Mouse (Mus musculus): Measurements from ENCODE around the gene Zxdc. TPM values are rescaled to one million over a fixed set of nuclear protein-coding genes. Genes with fewer than 3 reads are reported as not detected.
A peak's percentile ranks its signal among the peaks of the same experiment; 100 is the strongest.

Zxdc gene
- polyA plus RNA-seq, 1 experiment from 2014 or later = 12.6 TPM

DNA sequence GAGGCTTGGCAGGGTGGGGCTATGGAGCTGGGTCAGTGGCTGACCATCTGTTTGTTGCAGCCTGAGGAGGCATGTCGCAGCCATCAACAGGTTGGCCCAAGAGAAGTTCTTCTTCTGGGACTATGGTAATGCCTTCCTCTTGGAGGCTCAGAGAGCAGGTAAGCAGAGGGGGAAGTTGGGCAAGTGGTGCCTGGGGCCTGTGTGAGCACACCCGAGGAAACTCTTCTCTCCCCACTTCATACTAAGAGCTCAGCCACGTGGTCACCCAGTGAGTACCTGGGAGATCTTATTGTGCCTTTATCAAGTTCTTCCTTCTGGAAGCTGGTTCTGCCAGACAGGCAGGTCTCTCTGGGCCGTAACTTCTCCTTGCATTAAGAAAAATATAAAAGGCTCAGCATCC, 22.1 kb upstream of the Zxdc start:
- H3K27ac ChIP-seq = no peak overlapping the region
- no peak overlapping the region for H3K4me2 ChIP-seq (replicated peaks)
- H3K9me3 ChIP-seq = no peaks in the 10 kb centered on the region
- 77% methylated on average over 4 of the region's 4 CpGs for WGBS
- H3K4me1 ChIP-seq = peaks cover 5% of the 10 kb centered on the region; the same call in 1 of the 2 replicates
- H3K36me3 ChIP-seq = no peaks in the 10 kb centered on the region
- ATAC-seq (ENCODE audit: insufficient number of reproducible peaks, insufficient read depth, low FRiP score, low TSS enrichment) = no peak
- no peak overlapping the region for H3K4me3 ChIP-seq
- no peaks in the 10 kb centered on the region for H3K27me3 ChIP-seq
- no peak overlapping the region for H3K9ac ChIP-seq

DNA sequence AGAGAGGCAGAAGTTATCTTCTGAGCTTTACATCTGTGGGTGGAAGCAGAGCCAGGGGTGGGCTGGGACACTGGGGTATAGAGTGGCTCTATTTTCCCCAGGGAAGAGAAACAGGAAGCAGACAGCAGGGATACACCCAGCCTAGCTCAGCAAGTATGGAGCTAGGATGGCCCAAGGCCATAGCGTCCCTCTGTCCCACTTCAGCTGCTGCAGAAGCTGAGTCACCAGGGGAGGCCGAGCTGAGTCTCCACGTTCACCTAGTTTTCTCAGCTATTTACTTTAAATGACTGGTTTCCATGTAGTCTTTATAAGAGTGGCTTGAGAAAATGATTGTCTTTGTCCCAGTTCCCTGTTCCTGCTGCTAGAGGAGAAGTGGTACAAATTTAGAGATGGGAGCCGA, 20.8 kb upstream of the Zxdc start:
- no peak for ATAC-seq (ENCODE audit: insufficient number of reproducible peaks, insufficient read depth, low FRiP score, low TSS enrichment)
- no peaks in the 10 kb centered on the region for H3K27me3 ChIP-seq
- H3K27ac ChIP-seq = no peak overlapping the region
- no peak overlapping the region for H3K9ac ChIP-seq
- H3K36me3 ChIP-seq = no peaks in the 10 kb centered on the region
- 74% methylated on average over 4 of the region's 4 CpGs for WGBS
- no peak overlapping the region for H3K4me3 ChIP-seq
- H3K9me3 ChIP-seq = no peaks in the 10 kb centered on the region
- peaks cover 5% of the 10 kb centered on the region; the same call in 1 of the 2 replicates for H3K4me1 ChIP-seq
- no peak overlapping the region for H3K4me2 ChIP-seq (replicated peaks)

DNA sequence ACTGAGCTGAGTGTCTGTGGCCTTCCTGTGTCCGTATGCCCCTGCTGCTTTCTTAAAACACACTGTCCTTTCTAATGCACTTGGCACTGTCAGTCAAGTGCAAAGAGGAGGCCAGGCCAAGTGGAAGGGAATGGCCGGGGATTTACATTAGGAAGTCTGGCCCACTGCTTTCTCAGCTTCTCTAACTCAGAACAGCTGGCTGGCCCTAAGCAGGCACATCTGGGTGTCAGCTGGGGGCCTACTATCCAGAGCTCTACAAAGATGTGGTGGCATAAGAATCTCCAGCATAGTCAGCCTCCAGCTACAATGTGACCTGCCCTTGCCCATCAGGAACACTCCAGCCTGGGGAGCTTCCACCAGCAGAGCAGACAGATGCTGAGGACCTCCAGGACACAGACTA, 19.3 kb upstream of the Zxdc start:
- no peaks in the 10 kb centered on the region for H3K27me3 ChIP-seq
- WGBS = 44% methylated on average over 2 of the region's 2 CpGs
- H3K9ac ChIP-seq = no peak overlapping the region
- ATAC-seq (ENCODE audit: insufficient number of reproducible peaks, insufficient read depth, low FRiP score, low TSS enrichment) = no peak
- H3K27ac ChIP-seq = no peak overlapping the region
- no peak overlapping the region for H3K4me3 ChIP-seq
- no peaks in the 10 kb centered on the region for H3K9me3 ChIP-seq
- peaks cover 5% of the 10 kb centered on the region; the same call in 1 of the 2 replicates for H3K4me1 ChIP-seq
- H3K36me3 ChIP-seq = no peaks in the 10 kb centered on the region
- no peak overlapping the region for H3K4me2 ChIP-seq (replicated peaks)

DNA sequence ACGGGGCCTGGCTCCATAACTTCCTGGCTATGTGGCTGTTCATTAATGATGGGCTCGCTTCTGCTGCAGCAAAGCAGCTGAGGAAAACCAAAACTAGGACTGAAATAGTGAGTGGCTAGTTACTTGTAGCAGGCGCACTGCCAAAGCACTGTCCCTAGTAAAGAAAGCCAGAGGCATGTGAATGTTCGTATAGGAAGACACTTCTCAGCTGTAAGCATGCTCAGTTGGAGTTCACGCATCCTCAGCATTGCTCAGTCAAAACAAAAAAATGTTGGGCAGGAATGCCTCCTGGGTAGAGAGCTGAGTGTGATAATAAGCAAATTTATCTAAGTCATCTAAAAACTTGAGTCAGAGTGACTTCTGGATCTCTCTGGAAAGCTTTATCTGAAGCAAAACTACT, 11.2 kb upstream of the Zxdc start:
- no peaks in the 10 kb centered on the region for H3K9me3 ChIP-seq
- no peak overlapping the region for H3K27ac ChIP-seq
- no peak overlapping the region for H3K9ac ChIP-seq
- H3K27me3 ChIP-seq = no peaks in the 10 kb centered on the region
- peaks cover 17% of the 10 kb centered on the region; the same call in 1 of the 2 replicates for H3K4me1 ChIP-seq
- WGBS = 66% methylated on average over 5 of the region's 5 CpGs
- no peak overlapping the region for H3K4me2 ChIP-seq (replicated peaks)
- no peaks in the 10 kb centered on the region for H3K36me3 ChIP-seq
- H3K4me3 ChIP-seq = no peak overlapping the region
- no peak for ATAC-seq (ENCODE audit: insufficient number of reproducible peaks, insufficient read depth, low FRiP score, low TSS enrichment)

- Histone ChIP-seq H3K9me3 (no peaks in the 10 kb centered on the region), H3K36me3 (no peaks in the 10 kb centered on the region), H3K9ac (no peak overlapping the region), H3K4me1 (peaks cover 17% of the 10 kb centered on the region; the same call in 1 of the 2 replicates), H3K27ac (peak overlapping the region; percentile 69), H3K4me2 (replicated peaks) (no peak overlapping the region), H3K4me3 (no peak overlapping the region), H3K27me3 (no peaks in the 10 kb centered on the region)
- ATAC-seq (ENCODE audit: insufficient number of reproducible peaks, insufficient read depth, low FRiP score, low TSS enrichment) = no peak
- WGBS = 74% methylated on average over 2 of the region's 2 CpGs
Measured at GRCm38 (mm10) chr6:90359445-90359844, 9.8 kb upstream of the Zxdc start.

GRCm38 (mm10) chr6:90360024-90360781, 9.1 kb upstream of the Zxdc start:
- H3K27ac ChIP-seq = peak overlapping the region; percentile 69
- no peak overlapping the region for H3K9ac ChIP-seq
- peak; percentile 70 for ATAC-seq (ENCODE audit: insufficient number of reproducible peaks, insufficient read depth, low FRiP score, low TSS enrichment)
- no peaks in the 10 kb centered on the region for H3K27me3 ChIP-seq
- no peaks in the 10 kb centered on the region for H3K36me3 ChIP-seq
- no peak overlapping the region for H3K4me3 ChIP-seq
- H3K9me3 ChIP-seq = no peaks in the 10 kb centered on the region
- peaks cover 17% of the 10 kb centered on the region; the same call in 1 of the 2 replicates for H3K4me1 ChIP-seq
- WGBS = 23% methylated on average over 7 of the region's 7 CpGs
- no peak overlapping the region for H3K4me2 ChIP-seq (replicated peaks)

DNA sequence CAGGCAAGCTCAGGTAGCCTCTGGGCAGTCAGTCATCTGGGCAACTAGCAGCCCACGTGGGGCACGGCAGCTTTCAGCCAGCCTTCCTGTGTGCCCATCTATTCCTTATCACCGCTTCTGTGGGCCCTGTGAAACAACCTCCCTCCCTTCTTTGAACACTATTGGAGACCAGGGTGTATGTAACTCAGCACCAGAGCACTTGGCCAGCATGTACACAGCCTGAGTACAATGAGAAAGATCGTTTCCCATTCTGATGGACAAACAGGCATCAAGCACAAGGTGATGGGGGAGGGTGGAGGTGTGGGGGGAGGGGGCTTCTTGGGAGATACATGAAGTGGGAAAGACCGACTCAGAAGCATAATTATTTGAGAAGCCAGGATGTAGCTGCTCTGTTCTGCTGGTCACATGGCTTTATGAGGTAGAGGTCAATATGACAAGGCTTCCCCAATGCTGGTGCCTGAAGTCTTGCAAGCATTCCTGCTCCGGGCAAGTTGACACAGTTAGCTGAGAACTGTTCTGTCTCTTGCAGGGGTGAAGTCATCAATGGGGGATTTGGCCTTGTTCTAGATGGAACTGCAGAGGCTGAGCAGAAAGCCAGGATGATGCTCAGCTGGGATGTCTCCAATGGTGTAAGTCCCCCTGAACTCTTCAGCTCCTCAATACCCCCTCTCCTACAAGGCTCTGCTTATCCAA, 8.2 kb upstream of the Zxdc start:
- Histone ChIP-seq H3K9ac (no peak overlapping the region), H3K4me3 (no peak overlapping the region), H3K36me3 (no peaks in the 10 kb centered on the region), H3K4me2 (replicated peaks) (no peak overlapping the region), H3K27ac (peak overlapping the region; percentile 69; the same call in 1 of the 2 replicates), H3K27me3 (no peaks in the 10 kb centered on the region), H3K9me3 (no peaks in the 10 kb centered on the region), H3K4me1 (peaks cover 17% of the 10 kb centered on the region; the same call in 1 of the 2 replicates)
- 89% methylated on average over 6 of the region's 6 CpGs for WGBS
- ATAC-seq (ENCODE audit: insufficient number of reproducible peaks, insufficient read depth, low FRiP score, low TSS enrichment) = no peak

DNA sequence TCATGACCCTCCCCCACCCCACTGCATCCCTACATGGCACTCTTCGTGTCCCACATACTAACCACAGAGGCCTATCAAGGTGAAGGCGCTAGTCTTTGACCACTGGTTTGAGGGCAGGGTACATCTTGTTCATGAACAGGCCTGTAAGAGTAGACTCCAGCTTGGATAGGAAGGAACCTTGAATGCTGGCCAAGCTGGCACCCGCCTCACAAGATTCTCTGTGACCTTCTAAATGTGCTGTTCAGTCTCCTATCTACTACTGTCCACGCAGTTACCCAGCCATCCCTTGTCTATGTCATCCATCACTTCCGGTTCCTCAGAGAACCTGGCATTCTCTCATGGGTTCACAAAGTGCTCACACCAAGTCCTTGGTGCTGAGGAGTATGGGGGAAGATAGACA, 6.0 kb upstream of the Zxdc start:
- peaks cover 17% of the 10 kb centered on the region; the same call in 1 of the 2 replicates for H3K4me1 ChIP-seq
- no peak overlapping the region for H3K4me2 ChIP-seq (replicated peaks)
- no peak overlapping the region for H3K9ac ChIP-seq
- H3K36me3 ChIP-seq = no peaks in the 10 kb centered on the region
- no peak overlapping the region for H3K4me3 ChIP-seq
- H3K27ac ChIP-seq = no peak overlapping the region
- 88% methylated on average over 5 of the region's 5 CpGs for WGBS
- ATAC-seq (ENCODE audit: insufficient number of reproducible peaks, insufficient read depth, low FRiP score, low TSS enrichment) = no peak
- no peaks in the 10 kb centered on the region for H3K27me3 ChIP-seq
- no peaks in the 10 kb centered on the region for H3K9me3 ChIP-seq

- Histone ChIP-seq H3K4me3 (peak overlapping the region; percentile 74), H3K4me2 (replicated peaks) (peak overlapping the region; percentile 92), H3K27me3 (no peaks in the 10 kb centered on the region), H3K36me3 (peaks cover 25% of the 10 kb centered on the region), H3K9ac (peak overlapping the region; percentile 76), H3K9me3 (no peaks in the 10 kb centered on the region), H3K27ac (peak overlapping the region; percentile 52; the same call in 1 of the 2 replicates), H3K4me1 (peaks cover 19% of the 10 kb centered on the region)
- under 1% methylated on average over 98 of the region's 98 CpGs for WGBS
- ATAC-seq (ENCODE audit: insufficient number of reproducible peaks, insufficient read depth, low FRiP score, low TSS enrichment) = peak; percentile 58
Measured at GRCm38 (mm10) chr6:90369725-90370553, 647 bp downstream of the Zxdc start.

DNA sequence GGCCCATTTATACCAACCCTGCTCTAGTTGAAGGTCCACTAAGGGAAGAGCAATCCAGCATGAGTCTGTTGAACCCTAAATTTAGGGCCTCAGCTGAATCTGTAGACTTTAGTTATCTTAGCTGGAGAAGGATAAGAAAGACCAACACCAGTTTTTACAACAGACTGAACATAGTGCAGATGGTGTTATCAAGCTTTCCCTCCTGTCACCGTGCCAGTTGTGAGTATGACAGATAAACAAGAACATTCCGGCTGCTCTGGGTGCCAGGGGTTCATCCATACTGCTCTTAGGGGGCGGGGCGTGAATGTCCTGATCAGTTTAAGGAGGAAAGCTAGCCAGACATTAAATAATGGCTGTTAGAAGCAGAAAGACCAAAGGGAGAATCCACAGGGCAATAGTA, 5.4 kb downstream of the Zxdc start:
- Histone ChIP-seq H3K9me3 (no peaks in the 10 kb centered on the region), H3K4me3 (no peak overlapping the region), H3K9ac (no peak overlapping the region), H3K27ac (no peak overlapping the region), H3K36me3 (peaks cover 65% of the 10 kb centered on the region), H3K4me1 (peaks cover 19% of the 10 kb centered on the region), H3K4me2 (replicated peaks) (no peak overlapping the region), H3K27me3 (no peaks in the 10 kb centered on the region)
- WGBS = 90% methylated on average over 4 of the region's 4 CpGs
- no peak for ATAC-seq (ENCODE audit: insufficient number of reproducible peaks, insufficient read depth, low FRiP score, low TSS enrichment)

DNA sequence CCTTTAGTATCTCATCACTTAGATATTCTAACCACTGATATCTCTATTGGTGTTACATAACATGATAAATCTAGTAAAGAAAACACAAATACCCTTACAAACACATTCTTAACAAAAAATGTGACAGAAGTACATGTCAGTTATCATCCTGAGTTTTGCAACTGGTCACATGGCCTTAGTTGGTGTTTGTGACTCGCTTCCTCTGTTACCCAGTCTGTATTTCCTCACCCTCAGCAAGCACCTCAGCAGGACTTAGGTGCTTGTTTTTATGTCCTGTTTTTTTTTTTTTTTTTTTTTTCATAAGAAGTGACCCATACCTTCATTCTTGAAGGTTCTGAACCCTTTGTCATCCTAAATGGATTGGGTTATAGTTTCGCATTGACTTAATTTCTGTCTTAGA, 8.4 kb downstream of the Zxdc start:
- H3K27ac ChIP-seq = no peak overlapping the region
- no peaks in the 10 kb centered on the region for H3K27me3 ChIP-seq
- peaks cover 89% of the 10 kb centered on the region for H3K36me3 ChIP-seq
- H3K4me2 ChIP-seq (replicated peaks) = no peak overlapping the region
- WGBS = 93% methylated on average over 2 of the region's 2 CpGs
- H3K4me1 ChIP-seq = no peaks in the 10 kb centered on the region
- no peak overlapping the region for H3K4me3 ChIP-seq
- ATAC-seq (ENCODE audit: insufficient number of reproducible peaks, insufficient read depth, low FRiP score, low TSS enrichment) = no peak
- no peak overlapping the region for H3K9ac ChIP-seq
- no peaks in the 10 kb centered on the region for H3K9me3 ChIP-seq

All from embryonic facial prominence, embryonic 12.5 days (tissue).